Mouse (Mus musculus) limb, embryonic 13.5 days (tissue): Measurements from ENCODE around the gene Lhx6. TPM values are rescaled to one million over a fixed set of nuclear protein-coding genes. Genes with fewer than 3 reads are reported as not detected.
A peak's percentile ranks its signal among the peaks of the same experiment; 100 is the strongest.

Source experiments
- ATAC-seq: fragments of 200-750 bp; cut with Nextera tagmentation; 2 replicates; pipeline ENCODE4 v1.8.0; 2017; ENCODE audit warnings: low read depth, moderate number of reproducible peaks, moderate TSS enrichment; ENCODE audit not compliant: low FRiP score
- H3K27ac ChIP-seq: fragments of 300-500 bp; sonication (generic); 2 replicates; pipeline ENCODE4 v1.5.1; 2015; ENCODE audit warnings: inconsistent platforms, mild to moderate bottlenecking, moderate library complexity
- H3K27me3 ChIP-seq: fragments of 300-500 bp; sonication (generic); 2 replicates; pipeline ENCODE4 v1.6.1; 2015; ENCODE audit warnings: mild to moderate bottlenecking, inconsistent platforms
- H3K36me3 ChIP-seq: fragments of 300-500 bp; sonication (generic); 2 replicates; pipeline ENCODE4 v1.6.1; 2015; ENCODE audit warnings: inconsistent platforms, mild to moderate bottlenecking, moderate library complexity
- H3K4me1 ChIP-seq: fragments of 300-500 bp; sonication (generic); 2 replicates; pipeline ENCODE4 v1.6.1; 2015; ENCODE audit warnings: inconsistent platforms
- H3K4me2 ChIP-seq: fragments of 300-500 bp; sonication (generic); replicated peaks from 2 replicates; pipeline ENCODE4 v1.6.1; 2015; ENCODE audit warnings: inconsistent platforms, mild to moderate bottlenecking, moderate library complexity
- H3K4me3 ChIP-seq: fragments of 300-500 bp; sonication (generic); 2 replicates; pipeline ENCODE4 v1.5.1; 2015; ENCODE audit warnings: moderate library complexity, mild to moderate bottlenecking, inconsistent platforms
- H3K9ac ChIP-seq: fragments of 300-500 bp; sonication (generic); 2 replicates; pipeline ENCODE4 v1.6.1; 2015; ENCODE audit warnings: mild to moderate bottlenecking, inconsistent platforms
- H3K9me3 ChIP-seq: fragments of 300-500 bp; sonication (generic); 2 replicates; pipeline ENCODE4 v1.6.1; 2016; ENCODE audit warnings: inconsistent platforms
- WGBS: fragments of 180-500 bp; shearing (Covaris S2); methylation state at CpG from one replicate; pipeline ENCODE4 v1.1.7; 2015; 5-methylcytosine and 5-hydroxymethylcytosine counted together
- polyA plus RNA-seq: library from polyadenylated mRNA; unstranded; fragments of >200 nt; fragmentation: Nextera tagmentation; extraction: Ambion mirVana; gene quantifications from 2 replicates; pipeline ENCODE4 v1.2.1, GENCODE M21; 2015

Gene Lhx6
- polyA plus RNA-seq, 1 experiment from 2014 or later, result 0.92 TPM

GRCm38 (mm10) chr2:36089190-36089589 lies 16.0 kb downstream of the Lhx6 start:
- Histone ChIP-seq H3K4me1 (peaks cover 18% of the 10 kb centered on the region), H3K36me3 (no peaks in the 10 kb centered on the region), H3K4me2 (no peak overlapping the region), H3K27ac (no peak overlapping the region), H3K9ac (no peak overlapping the region), H3K9me3 (no peaks in the 10 kb centered on the region), H3K4me3 (no peak overlapping the region), H3K27me3 (peaks cover 91% of the 10 kb centered on the region)
- 62% methylated on average over 3 of the region's 3 CpGs for WGBS
- no peak for ATAC-seq

DNA sequence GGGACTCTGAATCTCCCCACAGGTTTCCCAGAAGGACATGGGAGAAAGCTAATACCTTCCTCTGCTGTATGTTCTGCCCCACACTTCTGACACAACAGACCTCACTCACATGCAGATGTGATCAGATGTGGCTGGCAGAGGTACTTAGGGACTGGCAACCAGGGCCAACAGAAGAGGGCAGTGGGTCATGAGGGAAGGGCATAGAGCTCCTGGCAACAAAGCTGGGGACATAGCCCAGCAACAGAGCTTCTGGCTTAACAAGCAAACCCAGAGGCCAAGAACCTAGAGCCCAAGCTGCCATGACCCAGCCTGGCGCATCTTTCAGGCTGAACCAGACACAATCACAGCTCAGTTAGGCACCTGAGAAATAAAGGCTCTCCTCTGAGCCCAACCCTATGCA lies 20.2 kb downstream of the Lhx6 start:
- Histone ChIP-seq H3K36me3 (no peaks in the 10 kb centered on the region), H3K4me3 (no peak overlapping the region), H3K9ac (no peak overlapping the region), H3K27me3 (peaks cover 49% of the 10 kb centered on the region), H3K4me2 (no peak overlapping the region), H3K27ac (no peak overlapping the region), H3K4me1 (peaks cover 10% of the 10 kb centered on the region), H3K9me3 (no peaks in the 10 kb centered on the region)
- no peak for ATAC-seq
- 65% methylated on average over 1 of the region's 1 CpGs for WGBS

DNA sequence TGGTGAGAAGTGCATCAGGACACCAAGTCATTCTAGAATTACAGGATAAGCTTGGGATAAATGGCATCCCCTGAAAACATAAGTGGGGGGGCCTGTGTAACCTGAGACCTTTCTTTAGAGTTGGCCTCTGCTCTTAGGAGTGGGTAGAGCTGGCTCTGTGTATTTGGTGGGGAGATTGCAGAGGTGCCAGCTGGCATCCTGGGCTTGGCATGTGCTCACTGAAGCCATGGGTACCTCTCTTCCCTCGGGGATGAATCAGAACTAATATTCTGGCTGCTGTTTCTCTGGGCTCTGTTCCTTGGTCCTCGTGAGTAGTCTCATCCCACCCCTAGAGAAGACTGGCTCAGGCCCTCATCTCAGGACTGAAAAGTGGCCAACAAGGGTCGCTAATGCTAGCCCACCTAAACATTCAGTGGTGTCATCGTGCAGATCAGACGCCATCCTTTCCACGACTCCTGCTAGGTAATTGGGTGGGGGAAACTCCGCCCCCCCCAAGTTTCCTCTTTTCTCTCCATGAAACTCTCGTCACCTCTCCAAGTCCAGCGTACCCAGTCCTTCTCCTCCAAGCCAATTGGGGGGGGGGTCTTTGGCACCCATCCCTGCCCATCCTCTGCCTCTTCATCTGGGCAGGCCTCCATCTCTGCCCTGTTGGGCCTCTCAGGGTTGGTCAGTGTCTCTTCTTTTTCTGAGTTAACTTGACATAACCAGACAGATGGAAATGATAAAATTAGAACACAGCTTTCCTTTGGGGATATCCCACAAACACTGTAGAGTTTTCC lies 22.2 kb downstream of the Lhx6 start:
- no peak overlapping the region for H3K9ac ChIP-seq
- no peaks in the 10 kb centered on the region for H3K36me3 ChIP-seq
- WGBS, result 83% methylated on average over 9 of the region's 9 CpGs
- H3K4me1 ChIP-seq, result peaks cover 25% of the 10 kb centered on the region
- H3K27me3 ChIP-seq, result peaks cover 29% of the 10 kb centered on the region
- no peak overlapping the region for H3K4me3 ChIP-seq
- ATAC-seq, result no peak
- no peak overlapping the region for H3K4me2 ChIP-seq
- no peaks in the 10 kb centered on the region for H3K9me3 ChIP-seq
- H3K27ac ChIP-seq, result no peak overlapping the region

GRCm38 (mm10) chr2:36081446-36081845 lies 23.8 kb downstream of the Lhx6 start:
- ATAC-seq, result peak; percentile 64
- 22% methylated on average over 9 of the region's 9 CpGs for WGBS
- Histone ChIP-seq H3K4me3 (no peak overlapping the region), H3K27ac (no peak overlapping the region), H3K27me3 (peaks cover 13% of the 10 kb centered on the region), H3K4me2 (no peak overlapping the region), H3K36me3 (no peaks in the 10 kb centered on the region), H3K9ac (no peak overlapping the region), H3K4me1 (peaks cover 37% of the 10 kb centered on the region), H3K9me3 (no peaks in the 10 kb centered on the region)

- no peaks in the 10 kb centered on the region for H3K9me3 ChIP-seq
- 12% methylated on average over 11 of the region's 11 CpGs for WGBS
- peak overlapping the region; percentile 49 for H3K4me2 ChIP-seq
- H3K27me3 ChIP-seq, result no peaks in the 10 kb centered on the region
- H3K9ac ChIP-seq, result peak overlapping the region; percentile 25; the same call in 1 of the 2 replicates
- ATAC-seq, result no peak
- H3K4me1 ChIP-seq, result peaks cover 37% of the 10 kb centered on the region
- no peak overlapping the region for H3K4me3 ChIP-seq
- H3K36me3 ChIP-seq, result no peaks in the 10 kb centered on the region
- no peak overlapping the region for H3K27ac ChIP-seq
These were observed 27.9 kb downstream of the Lhx6 start for GRCm38 (mm10) chr2:36077160-36077761.

- no peak overlapping the region for H3K9ac ChIP-seq
- H3K4me3 ChIP-seq, result no peak overlapping the region
- H3K4me1 ChIP-seq, result peaks cover 27% of the 10 kb centered on the region
- H3K27me3 ChIP-seq, result no peaks in the 10 kb centered on the region
- no peak for ATAC-seq
- H3K27ac ChIP-seq, result no peak overlapping the region
- no peak overlapping the region for H3K4me2 ChIP-seq
- WGBS, result 84% methylated on average over 5 of the region's 5 CpGs
- H3K9me3 ChIP-seq, result no peaks in the 10 kb centered on the region
- H3K36me3 ChIP-seq, result no peaks in the 10 kb centered on the region
These were observed 30.0 kb downstream of the Lhx6 start for GRCm38 (mm10) chr2:36075210-36075609.

DNA sequence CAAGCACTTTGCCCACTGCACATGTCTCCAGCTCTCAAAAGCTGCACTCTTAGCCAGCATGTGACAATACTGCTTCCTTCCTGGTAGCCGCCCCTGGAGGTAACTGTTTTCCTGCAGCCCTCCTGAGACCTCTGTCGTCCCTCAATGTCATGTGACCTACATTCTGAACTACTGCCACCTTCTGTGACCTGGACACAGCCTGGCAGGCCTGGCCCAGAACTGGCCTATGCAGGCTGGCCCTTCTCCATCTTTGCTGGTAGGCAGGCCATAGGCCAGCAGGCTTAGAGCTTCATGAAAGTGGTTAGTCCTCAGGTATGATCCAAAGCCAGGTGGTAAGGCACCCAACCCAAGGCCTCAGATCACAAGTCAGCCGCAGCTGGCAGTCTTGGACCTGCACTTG lies 31.4 kb downstream of the Lhx6 start:
- no peaks in the 10 kb centered on the region for H3K27me3 ChIP-seq
- ATAC-seq, result no peak
- H3K4me1 ChIP-seq, result peaks cover 19% of the 10 kb centered on the region
- H3K27ac ChIP-seq, result no peak overlapping the region
- H3K36me3 ChIP-seq, result no peaks in the 10 kb centered on the region
- no peak overlapping the region for H3K4me3 ChIP-seq
- 56% methylated on average over 3 of the region's 3 CpGs for WGBS
- H3K9ac ChIP-seq, result no peak overlapping the region
- H3K4me2 ChIP-seq, result no peak overlapping the region
- H3K9me3 ChIP-seq, result no peaks in the 10 kb centered on the region

GRCm38 (mm10) chr2:36071660-36072305 lies 33.4 kb downstream of the Lhx6 start:
- ATAC-seq, result no peak
- Histone ChIP-seq H3K27me3 (no peaks in the 10 kb centered on the region), H3K9ac (no peak overlapping the region), H3K9me3 (no peaks in the 10 kb centered on the region), H3K27ac (no peak overlapping the region), H3K4me1 (no peaks in the 10 kb centered on the region), H3K4me3 (no peak overlapping the region), H3K36me3 (no peaks in the 10 kb centered on the region), H3K4me2 (no peak overlapping the region)
- 74% methylated on average over 8 of the region's 8 CpGs for WGBS

DNA sequence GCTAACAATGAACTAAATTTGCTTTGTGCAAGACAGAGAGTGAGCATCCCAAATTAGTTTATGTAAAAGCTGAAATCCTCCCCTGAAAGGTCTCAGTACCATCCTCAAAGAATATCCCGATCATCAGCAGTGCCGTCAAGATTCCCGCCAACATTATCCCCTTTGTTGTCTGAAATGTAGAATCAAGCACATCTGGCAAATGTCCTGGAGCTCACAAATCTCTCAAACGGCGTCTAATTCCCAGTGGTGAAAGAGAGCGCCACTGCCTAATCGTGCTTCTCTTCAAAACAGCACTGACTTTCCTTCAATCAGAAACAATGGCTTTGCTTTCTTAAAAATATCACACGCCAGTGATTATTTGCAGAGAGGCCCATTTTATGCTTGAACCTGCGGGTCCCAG lies 38.1 kb downstream of the Lhx6 start:
- Histone ChIP-seq H3K9ac (no peak overlapping the region), H3K4me3 (no peak overlapping the region), H3K27ac (no peak overlapping the region), H3K4me2 (no peak overlapping the region), H3K36me3 (no peaks in the 10 kb centered on the region), H3K4me1 (no peaks in the 10 kb centered on the region), H3K9me3 (no peaks in the 10 kb centered on the region), H3K27me3 (no peaks in the 10 kb centered on the region)
- no peak for ATAC-seq
- WGBS, result 44% methylated on average over 9 of the region's 9 CpGs

DNA sequence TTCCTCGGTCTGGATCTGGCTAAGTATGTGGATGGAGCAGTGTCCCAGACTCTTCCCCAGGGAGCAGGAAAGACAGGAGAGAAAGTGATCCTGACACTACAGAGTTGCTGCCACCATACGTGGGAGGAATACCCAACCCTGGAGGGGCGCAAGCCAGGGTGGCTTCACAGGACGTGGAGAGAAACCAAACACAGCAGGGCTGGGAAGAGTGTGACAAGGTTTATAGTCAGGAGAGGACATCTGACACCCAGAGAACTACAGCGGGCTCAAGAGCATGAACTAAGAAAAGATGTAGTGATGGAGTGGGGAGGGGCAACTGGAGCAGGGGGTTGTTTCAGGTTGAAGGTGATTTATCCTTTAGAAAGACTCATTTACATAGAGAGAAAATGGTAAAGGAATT lies 43.8 kb downstream of the Lhx6 start:
- H3K4me3 ChIP-seq, result no peak overlapping the region
- H3K27me3 ChIP-seq, result no peaks in the 10 kb centered on the region
- no peak overlapping the region for H3K4me2 ChIP-seq
- H3K9ac ChIP-seq, result no peak overlapping the region
- WGBS, result 50% methylated on average over 5 of the region's 5 CpGs
- no peaks in the 10 kb centered on the region for H3K9me3 ChIP-seq
- H3K27ac ChIP-seq, result no peak overlapping the region
- ATAC-seq, result no peak
- H3K4me1 ChIP-seq, result no peaks in the 10 kb centered on the region
- H3K36me3 ChIP-seq, result no peaks in the 10 kb centered on the region

DNA sequence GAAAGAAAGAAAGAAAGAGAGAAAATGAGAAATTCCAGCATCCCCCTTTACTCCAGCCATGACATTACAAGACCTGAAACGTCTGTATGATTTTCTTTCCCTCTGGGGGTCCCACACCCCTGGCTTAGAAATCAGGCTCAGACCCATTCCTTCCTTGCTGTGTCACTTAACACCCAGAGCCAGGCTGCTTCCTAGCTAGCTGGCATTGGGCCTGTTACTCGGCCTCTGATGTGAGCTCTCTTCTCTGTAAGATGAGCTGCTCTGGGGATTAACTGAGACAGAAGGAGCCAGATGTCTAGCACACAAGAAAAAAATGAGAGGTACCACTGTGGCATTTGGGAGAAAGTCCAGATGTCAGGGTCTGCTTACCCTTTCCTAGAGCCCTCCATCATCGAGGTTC lies 49.0 kb downstream of the Lhx6 start:
- 25% methylated on average over 3 of the region's 3 CpGs for WGBS
- no peaks in the 10 kb centered on the region for H3K9me3 ChIP-seq
- H3K9ac ChIP-seq, result no peak overlapping the region
- no peak overlapping the region for H3K4me3 ChIP-seq
- no peaks in the 10 kb centered on the region for H3K36me3 ChIP-seq
- no peak overlapping the region for H3K27ac ChIP-seq
- peaks cover 3% of the 10 kb centered on the region; the same call in 1 of the 2 replicates for H3K27me3 ChIP-seq
- H3K4me2 ChIP-seq, result no peak overlapping the region
- no peaks in the 10 kb centered on the region for H3K4me1 ChIP-seq
- ATAC-seq, result no peak

DNA sequence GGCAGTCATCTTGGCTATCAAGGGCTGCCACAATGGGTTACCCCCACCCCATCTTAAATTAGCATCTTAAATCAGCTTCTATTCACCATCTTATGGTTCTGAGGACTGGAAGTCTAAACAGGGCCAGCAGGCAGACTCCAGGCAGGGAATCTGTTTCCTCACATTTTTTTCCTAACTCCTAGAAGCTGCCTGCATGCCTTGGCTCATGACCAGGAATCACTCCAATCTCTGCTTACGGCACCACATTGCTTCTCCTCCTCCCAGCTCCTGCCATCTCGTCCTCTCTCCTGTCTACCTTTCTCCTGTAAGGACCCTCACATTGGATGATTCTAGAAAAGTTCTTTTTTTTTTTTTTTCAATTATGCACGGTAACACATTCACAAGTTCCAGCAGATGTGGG lies 52.0 kb downstream of the Lhx6 start:
- whole genome bisulfite sequencing, result 43% methylated on average over 3 of the region's 3 CpGs
- no peak for ATAC-seq
- Histone ChIP-seq H3K4me2 (no peak overlapping the region), H3K9ac (no peak overlapping the region; the same call in 1 of the 2 replicates), H3K4me1 (peaks cover 6% of the 10 kb centered on the region), H3K36me3 (no peaks in the 10 kb centered on the region), H3K27ac (no peak overlapping the region), H3K4me3 (no peak overlapping the region), H3K27me3 (peaks cover 3% of the 10 kb centered on the region; the same call in 1 of the 2 replicates), H3K9me3 (no peaks in the 10 kb centered on the region)
